Mouse (Mus musculus): ENCODE results near the gene Stx1a. TPM values are rescaled to one million over a fixed set of nuclear protein-coding genes. Genes with fewer than 3 reads are reported as not detected.

Stx1a gene
- 0.76 and 0.84 TPM in 2 replicates for polyA plus RNA-seq (2012; ENCODE audit: insufficient read depth, insufficient read length, missing spikeins)

GRCm38 (mm10) chr5:135023344-135024173 is at the start of gene Stx1a:
Gene Stx1a, plus strand, starts transcription at chr5:135023482.
- no peak within 1 kb of the TSS for H3K27ac ChIP-seq (ENCODE audit: insufficient read depth, low read depth, low read length)

GRCm38 (mm10) chr5:134973526-134973925 is 49.8 kb upstream of the Stx1a start:
- Histone ChIP-seq H3K27ac (ENCODE audit: insufficient read depth, low read depth, low read length) (no peak overlapping the region), H3K4me1 (ENCODE audit: control insufficient read depth, insufficient read depth, low read length) (peaks cover 37% of the 10 kb centered on the region), H3K4me3 (ENCODE audit: insufficient read depth, low read length) (no peak overlapping the region)
- no peak for TF ChIP-seq CTCF (IDR thresholded peaks at IDR 0.05; ENCODE audit: low read depth, low read length)
- no peak for TF ChIP-seq POLR2A (IDR thresholded peaks at IDR 0.05; ENCODE audit: borderline replicate concordance, low read depth, low read length)

More at GRCm38 (mm10) chr5:135023344-135024173, at the start of gene Stx1a:
- Histone ChIP-seq H3K4me1 (ENCODE audit: control insufficient read depth, insufficient read depth, low read length) (peaks cover 11% of the 10 kb centered on the region), H3K4me3 (ENCODE audit: insufficient read depth, low read length) (peak within 1 kb of the TSS; percentile 70)
- no peak for TF ChIP-seq CTCF (IDR thresholded peaks at IDR 0.05; ENCODE audit: low read depth, low read length)
- TF ChIP-seq POLR2A (IDR thresholded peaks at IDR 0.05; ENCODE audit: borderline replicate concordance, low read depth, low read length), result no peak

- TF ChIP-seq POLR2A (IDR thresholded peaks at IDR 0.05; ENCODE audit: borderline replicate concordance, low read depth, low read length) (no peak), CTCF (IDR thresholded peaks at IDR 0.05; ENCODE audit: low read depth, low read length) (no peak; the same call in 1 of the 2 replicates)
- Histone ChIP-seq H3K27ac (ENCODE audit: insufficient read depth, low read depth, low read length) (peak overlapping the region; percentile 39), H3K4me1 (ENCODE audit: control insufficient read depth, insufficient read depth, low read length) (peaks cover 37% of the 10 kb centered on the region), H3K4me3 (ENCODE audit: insufficient read depth, low read length) (no peak overlapping the region)
These were observed 49.0 kb upstream of the Stx1a start for GRCm38 (mm10) chr5:134974294-134974693.

GRCm38 (mm10) chr5:134974921-134975320 is 48.4 kb upstream of the Stx1a start:
- Histone ChIP-seq H3K4me3 (ENCODE audit: insufficient read depth, low read length) (no peak overlapping the region), H3K27ac (ENCODE audit: insufficient read depth, low read depth, low read length) (no peak overlapping the region), H3K4me1 (ENCODE audit: control insufficient read depth, insufficient read depth, low read length) (peaks cover 37% of the 10 kb centered on the region)
- TF ChIP-seq POLR2A (IDR thresholded peaks at IDR 0.05; ENCODE audit: borderline replicate concordance, low read depth, low read length) (no peak), CTCF (IDR thresholded peaks at IDR 0.05; ENCODE audit: low read depth, low read length) (no peak)

GRCm38 (mm10) chr5:134976164-134976563 is 47.1 kb upstream of the Stx1a start:
- no peak overlapping the region for H3K27ac ChIP-seq (ENCODE audit: insufficient read depth, low read depth, low read length)
- TF ChIP-seq CTCF (IDR thresholded peaks at IDR 0.05; ENCODE audit: low read depth, low read length) (no peak), POLR2A (IDR thresholded peaks at IDR 0.05; ENCODE audit: borderline replicate concordance, low read depth, low read length) (no peak)
- H3K4me1 ChIP-seq (ENCODE audit: control insufficient read depth, insufficient read depth, low read length), result peaks cover 37% of the 10 kb centered on the region
- no peak overlapping the region for H3K4me3 ChIP-seq (ENCODE audit: insufficient read depth, low read length)

GRCm38 (mm10) chr5:134976577-134977250 is 46.6 kb upstream of the Stx1a start:
- no peak overlapping the region for H3K27ac ChIP-seq (ENCODE audit: insufficient read depth, low read depth, low read length)
- TF ChIP-seq POLR2A (IDR thresholded peaks at IDR 0.05; ENCODE audit: borderline replicate concordance, low read depth, low read length) (no peak), CTCF (IDR thresholded peaks at IDR 0.05; ENCODE audit: low read depth, low read length) (no peak)
- peaks cover 37% of the 10 kb centered on the region for H3K4me1 ChIP-seq (ENCODE audit: control insufficient read depth, insufficient read depth, low read length)
- H3K4me3 ChIP-seq (ENCODE audit: insufficient read depth, low read length), result no peak overlapping the region

- peaks cover 30% of the 10 kb centered on the region for H3K4me1 ChIP-seq (ENCODE audit: control insufficient read depth, insufficient read depth, low read length)
- H3K27ac ChIP-seq (ENCODE audit: insufficient read depth, low read depth, low read length), result no peak overlapping the region
- no peak for TF ChIP-seq POLR2A (IDR thresholded peaks at IDR 0.05; ENCODE audit: borderline replicate concordance, low read depth, low read length)
- TF ChIP-seq CTCF (IDR thresholded peaks at IDR 0.05; ENCODE audit: low read depth, low read length), result no peak
- no peak overlapping the region for H3K4me3 ChIP-seq (ENCODE audit: insufficient read depth, low read length)
These were observed 45.4 kb upstream of the Stx1a start for GRCm38 (mm10) chr5:134977837-134978236.

GRCm38 (mm10) chr5:134981149-134981548 is 42.1 kb upstream of the Stx1a start:
- Histone ChIP-seq H3K27ac (ENCODE audit: insufficient read depth, low read depth, low read length) (no peak overlapping the region), H3K4me1 (ENCODE audit: control insufficient read depth, insufficient read depth, low read length) (peaks cover 5% of the 10 kb centered on the region), H3K4me3 (ENCODE audit: insufficient read depth, low read length) (no peak overlapping the region)
- TF ChIP-seq POLR2A (IDR thresholded peaks at IDR 0.05; ENCODE audit: borderline replicate concordance, low read depth, low read length), result no peak
- no peak for TF ChIP-seq CTCF (IDR thresholded peaks at IDR 0.05; ENCODE audit: low read depth, low read length)

- H3K4me1 ChIP-seq (ENCODE audit: control insufficient read depth, insufficient read depth, low read length), result no peaks in the 10 kb centered on the region
- no peak overlapping the region for H3K4me3 ChIP-seq (ENCODE audit: insufficient read depth, low read length)
- no peak for TF ChIP-seq POLR2A (IDR thresholded peaks at IDR 0.05; ENCODE audit: borderline replicate concordance, low read depth, low read length)
- no peak for TF ChIP-seq CTCF (IDR thresholded peaks at IDR 0.05; ENCODE audit: low read depth, low read length)
- H3K27ac ChIP-seq (ENCODE audit: insufficient read depth, low read depth, low read length), result no peak overlapping the region
These were observed 40.2 kb upstream of the Stx1a start for GRCm38 (mm10) chr5:134983111-134983510.

GRCm38 (mm10) chr5:134983771-134984170 is 39.5 kb upstream of the Stx1a start:
- Histone ChIP-seq H3K4me3 (ENCODE audit: insufficient read depth, low read length) (no peak overlapping the region), H3K27ac (ENCODE audit: insufficient read depth, low read depth, low read length) (no peak overlapping the region), H3K4me1 (ENCODE audit: control insufficient read depth, insufficient read depth, low read length) (no peaks in the 10 kb centered on the region)
- TF ChIP-seq POLR2A (IDR thresholded peaks at IDR 0.05; ENCODE audit: borderline replicate concordance, low read depth, low read length) (no peak), CTCF (IDR thresholded peaks at IDR 0.05; ENCODE audit: low read depth, low read length) (no peak)
